Mouse (Mus musculus) left cerebral cortex, postnatal 14 days (tissue): ENCODE data around the gene Pik3cb. TPM values are rescaled to one million over a fixed set of nuclear protein-coding genes. Genes with fewer than 3 reads are reported as not detected.

Experiments
- DNase-seq, 2 experiments: peaks; one replicate each; pipeline ENCODE4 v3.0.0; 2021 to 2022; ENCODE audit warnings: low spot score in 2 of 2, mixed read lengths in 1 of 2
- intact Hi-C: fragments of 180-260 bp; cut with DNase I; formaldehyde crosslinking; loops from one replicate; pipeline ENCODE4 v1.15.1; 2025
- total RNA-seq, 2 experiments: library from RNA; stranded (reverse); gene quantifications; 2 replicates each; pipeline ENCODE4 v1.2.3; 2021

The Pik3cb gene
- total RNA-seq, 2 experiments from 2014 or later: 19.7 to 21.7 TPM

DNA sequence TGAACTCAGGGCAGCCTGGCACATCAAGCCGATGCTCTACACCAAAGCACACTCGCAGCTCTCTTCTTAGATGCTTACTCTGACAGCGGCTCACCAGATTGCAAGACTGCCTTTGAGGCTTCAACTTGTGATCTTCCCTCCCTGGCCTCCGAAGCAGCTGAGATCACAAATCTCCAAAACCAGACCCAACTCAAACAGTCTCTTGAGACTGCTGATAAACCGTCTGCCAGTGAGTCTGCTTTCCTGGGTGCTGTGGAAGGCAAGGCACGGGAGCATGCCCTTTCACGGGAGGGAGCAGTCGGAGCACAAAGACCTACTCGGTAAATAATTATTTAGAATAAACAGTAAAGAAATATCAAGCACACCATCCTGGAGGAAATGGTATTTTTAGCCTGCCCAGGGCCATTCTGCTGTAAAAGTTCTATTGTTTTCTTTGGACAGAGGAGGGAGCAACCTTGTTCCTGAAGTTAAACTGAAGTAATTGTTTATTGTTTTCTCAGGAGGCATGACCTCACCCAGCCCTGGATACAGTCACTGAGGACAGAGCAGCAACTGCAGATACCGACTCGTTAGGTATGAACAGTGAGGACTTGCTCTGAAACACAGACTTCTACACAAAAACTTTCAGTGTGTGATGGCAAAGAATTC, 41.8 kb downstream of the Pik3cb start:
- no peak for DNase-seq
- intact Hi-C loops: no loop called here

DNA sequence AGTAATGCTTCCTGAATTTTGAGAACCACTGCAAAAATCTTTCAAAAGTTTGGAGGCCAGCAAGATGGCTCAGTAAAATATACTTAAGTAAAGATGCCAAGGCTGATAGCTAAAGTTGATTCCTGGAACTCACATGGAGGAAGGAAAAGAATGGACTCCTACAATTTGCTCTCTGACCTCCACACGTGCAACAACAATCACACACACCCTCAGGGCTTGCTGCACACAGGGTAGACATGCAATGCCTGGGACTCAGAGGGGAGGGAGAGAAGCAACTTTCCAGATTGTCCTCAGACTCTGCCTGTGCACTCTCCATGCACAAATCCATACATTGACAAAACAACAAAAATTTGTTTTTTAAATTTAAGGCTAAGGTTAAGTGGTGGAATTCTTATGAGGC, 42.8 kb downstream of the Pik3cb start:
- DNase-seq: no peak
- intact Hi-C loops: no loop called here

DNA sequence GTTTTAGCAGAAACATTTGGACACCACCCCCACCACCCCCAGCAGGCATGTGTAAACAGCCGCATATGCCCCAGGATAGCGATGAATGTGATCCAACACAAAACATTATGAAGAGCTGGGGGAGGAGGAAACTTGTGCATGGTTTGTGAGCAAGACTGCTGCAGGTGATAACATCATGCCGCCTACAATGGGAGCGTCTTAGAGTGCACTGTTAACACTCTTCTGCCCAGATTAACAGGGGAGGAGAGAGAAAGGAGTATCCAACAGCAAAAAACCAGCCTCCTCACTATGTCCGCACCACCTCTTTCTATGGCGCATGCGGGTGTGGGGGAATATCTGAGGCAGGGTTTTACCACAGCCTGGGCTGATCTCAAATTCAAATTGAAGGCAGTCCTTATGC, 45.2 kb downstream of the Pik3cb start:
- intact Hi-C loops: no loop called here
- DNase-seq: no peak

- intact Hi-C loops: no loop called here
- DNase-seq: no peak
These were observed 49.9 kb downstream of the Pik3cb start for GRCm38 (mm10) chr9:99090546-99090945.

- intact Hi-C loops: no loop called here
- DNase-seq: no peak
These were observed 50.5 kb downstream of the Pik3cb start for GRCm38 (mm10) chr9:99089904-99090303.

GRCm38 (mm10) chr9:99081718-99082117, 58.7 kb downstream of the Pik3cb start:
- intact Hi-C loops: no loop called here
- DNase-seq: no peak

- intact Hi-C loops: no loop called here
- DNase-seq: no peak
These were observed 59.1 kb downstream of the Pik3cb start for GRCm38 (mm10) chr9:99081308-99081707.

GRCm38 (mm10) chr9:99080657-99081056, 59.8 kb downstream of the Pik3cb start:
- intact Hi-C loops: no loop called here
- no peak for DNase-seq

DNA sequence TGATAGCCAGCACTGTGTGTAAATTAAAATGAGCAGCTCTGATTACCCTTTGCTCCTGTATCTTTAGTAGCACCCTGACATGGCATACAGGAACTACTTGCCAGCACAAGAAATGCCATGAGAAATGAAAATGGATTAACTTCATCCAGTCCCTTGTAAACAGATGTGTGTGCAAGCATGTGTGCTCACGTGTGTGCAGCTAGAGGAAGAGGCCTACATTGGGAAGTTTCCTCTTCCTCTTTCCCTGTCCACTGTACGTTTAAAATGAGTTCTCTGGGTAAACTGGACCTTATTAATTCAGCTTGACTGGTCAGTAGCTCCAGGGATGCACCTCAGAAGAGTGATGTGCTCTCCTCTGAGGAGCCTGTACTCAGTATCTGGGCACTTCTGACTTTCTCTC, 66.0 kb downstream of the Pik3cb start:
- intact Hi-C loops: no loop called here
- DNase-seq: no peak

DNA sequence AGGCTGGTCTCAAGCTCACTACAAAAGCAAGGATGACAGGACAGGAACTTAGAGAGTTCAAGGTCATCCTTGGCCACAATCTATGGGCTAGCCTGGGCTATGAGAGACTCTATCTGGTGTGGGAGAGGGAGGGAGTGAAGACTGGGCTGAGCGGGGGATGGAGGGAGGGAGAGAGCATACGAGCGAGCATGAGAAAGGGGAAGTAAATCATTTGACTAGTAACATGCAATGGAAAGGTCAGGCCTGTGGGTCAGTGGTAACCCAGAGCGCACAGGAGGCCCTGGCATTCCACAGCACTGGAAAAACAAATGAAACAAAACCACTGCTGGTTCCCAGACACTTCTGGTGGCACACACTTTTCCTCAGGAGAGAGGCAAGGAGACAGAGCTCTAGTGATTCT, 67.9 kb downstream of the Pik3cb start:
- intact Hi-C loops: no loop called here
- DNase-seq: no peak

DNA sequence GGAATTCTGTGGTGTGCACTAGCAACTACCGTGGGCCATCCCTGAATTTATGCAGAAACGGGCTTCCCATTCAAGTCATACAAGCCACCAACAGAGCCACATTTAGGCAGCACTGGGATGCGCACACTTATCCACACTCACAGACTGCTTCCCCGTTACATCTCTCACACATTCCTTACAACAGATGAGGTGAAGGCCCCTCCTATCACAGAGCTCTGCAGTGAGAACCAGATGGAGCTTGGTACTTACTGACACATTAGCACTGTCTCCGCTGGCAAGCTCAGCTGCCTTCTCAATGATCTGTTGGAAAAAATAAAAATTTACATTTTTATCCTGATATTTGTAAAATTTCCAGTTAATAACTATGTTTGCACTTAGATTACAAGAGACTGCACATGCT, 75.1 kb downstream of the Pik3cb start:
- intact Hi-C loops: no loop called here

GRCm38 (mm10) chr9:99064216-99064615, 76.2 kb downstream of the Pik3cb start:
- intact Hi-C loops: loop anchor here (5.0 kb wide), 1 partner anchor 388 kb away; the partner anchor contains the start of gene Nme9
- DNase-seq: peak in 1 of 2 experiments; percentile 69

More for the DNA sequence above, 75.1 kb downstream of the Pik3cb start:
- peak; percentile 17 to 42 for DNase-seq

- intact Hi-C loops: loop anchor here (1.0 to 5.0 kb wide), 3 partner anchors 180 to 390 kb away; partner anchors contain the start of gene Nme9
- DNase-seq: peak; percentile 82 to 83
These were observed 77.9 kb downstream of the Pik3cb start for GRCm38 (mm10) chr9:99062544-99062943.

GRCm38 (mm10) chr9:99057751-99058150, 82.7 kb downstream of the Pik3cb start:
- intact Hi-C loops: no loop called here

DNA sequence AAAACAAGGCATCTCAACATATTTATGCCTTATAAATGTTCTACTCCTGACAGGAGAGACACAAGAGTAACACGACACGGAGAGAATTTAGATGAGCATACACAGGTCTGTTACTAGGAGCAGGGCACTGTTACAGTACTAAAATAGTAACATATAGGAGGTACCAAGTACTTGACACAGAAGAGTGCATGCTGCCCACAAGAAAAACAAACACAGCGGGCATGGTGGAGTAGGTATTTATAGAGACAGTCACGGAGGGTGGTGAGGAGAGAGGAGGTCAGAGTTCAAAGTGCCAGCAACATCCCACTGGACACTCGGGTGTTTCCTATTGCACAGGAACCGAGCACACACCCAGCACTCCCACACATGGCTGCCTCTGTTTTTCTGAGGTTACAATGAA, 90.7 kb downstream of the Pik3cb start:
- DNase-seq: no peak
- intact Hi-C loops: no loop called here

More at GRCm38 (mm10) chr9:99057751-99058150, 82.7 kb downstream of the Pik3cb start:
- no peak for DNase-seq

- DNase-seq: no peak
- intact Hi-C loops: no loop called here
These were observed 91.6 kb downstream of the Pik3cb start for GRCm38 (mm10) chr9:99048724-99049250.

DNA sequence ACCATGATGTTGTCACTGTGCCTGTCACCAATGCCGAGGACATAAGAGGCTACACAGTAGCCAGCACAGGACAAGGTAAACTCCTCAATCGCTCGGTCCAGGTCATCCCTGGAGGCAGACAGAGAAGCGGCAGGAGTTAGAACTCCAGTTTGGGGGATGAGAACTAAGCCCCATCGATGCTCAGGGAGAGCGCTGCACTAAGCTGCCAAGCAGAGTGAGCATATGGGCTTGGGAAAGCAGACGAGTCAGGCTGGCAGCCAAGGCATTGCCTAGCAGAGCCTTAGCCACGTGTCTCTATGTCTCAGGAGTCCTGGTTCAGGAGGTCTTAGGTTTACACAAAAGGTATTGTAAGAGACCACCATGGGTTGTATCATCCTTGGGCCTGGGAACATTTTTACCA, 95.7 kb downstream of the Pik3cb start:
- intact Hi-C loops: no loop called here
- DNase-seq: no peak

GRCm38 (mm10) chr9:99042641-99043040, 97.8 kb downstream of the Pik3cb start:
- intact Hi-C loops: no loop called here
- DNase-seq: no peak

GRCm38 (mm10) chr9:99041994-99042393, 98.4 kb downstream of the Pik3cb start:
- no peak for DNase-seq
- intact Hi-C loops: no loop called here

DNA sequence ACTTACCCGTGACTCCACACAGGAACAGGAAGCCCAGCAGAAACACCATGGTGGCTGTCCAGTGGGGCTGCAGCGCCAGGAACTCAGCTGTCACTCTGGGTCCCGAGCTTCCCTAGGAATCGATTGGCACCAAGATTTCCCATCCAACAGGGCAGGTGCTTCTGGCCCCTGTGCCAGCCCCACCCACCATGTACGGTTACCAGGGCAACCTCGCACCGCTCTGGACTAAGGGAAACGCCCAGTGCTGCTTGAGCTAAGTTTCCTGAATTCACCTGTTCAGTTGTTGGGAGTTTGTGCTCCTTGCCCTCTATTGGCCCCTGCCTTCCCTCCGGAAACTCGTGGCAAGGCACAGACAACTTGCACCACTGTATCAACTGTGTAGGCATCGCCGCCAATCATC, 104.8 kb downstream of the Pik3cb start, which contains the start of gene Gm1123:
Gm1123 (minus strand) TSS at position 141 of the 400 bp plus-strand sequence.
- DNase-seq: no peak
- intact Hi-C loops: no loop called here

DNA sequence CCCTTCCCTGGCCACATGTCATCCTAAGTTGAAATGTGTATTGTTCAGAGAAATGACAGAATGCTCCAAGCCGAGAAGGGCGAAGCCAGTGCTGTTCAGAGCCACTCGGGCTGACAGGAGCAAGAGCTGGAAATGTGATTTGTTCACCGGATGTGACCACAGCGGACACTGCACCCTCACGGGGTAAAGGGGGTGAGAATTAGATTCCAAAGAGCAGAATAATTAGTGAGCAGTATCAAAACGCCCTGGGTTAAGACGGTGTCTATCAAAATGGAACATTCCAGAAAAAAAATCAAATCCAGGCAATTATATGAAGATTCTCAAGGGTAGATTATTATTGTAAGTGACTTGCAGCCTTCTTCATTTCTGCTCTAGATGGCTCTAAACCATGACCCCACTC, 106.3 kb downstream of the Pik3cb start:
- no peak for DNase-seq
- intact Hi-C loops: no loop called here
